Mouse (Mus musculus): ENCODE data around the gene Mpv17l2.

Gene Mpv17l2

GRCm38 (mm10) chr8:70750128-70750680 is 10.5 kb downstream of the Mpv17l2 start:
- DNase-seq (ENCODE audit: low read depth, low spot score): no peak

- no peak for DNase-seq (ENCODE audit: low read depth, low spot score)
These were observed 11.6 kb downstream of the Mpv17l2 start for GRCm38 (mm10) chr8:70749097-70749674.

- DNase-seq (ENCODE audit: low read depth, low spot score): no peak
These were observed 12.3 kb downstream of the Mpv17l2 start for GRCm38 (mm10) chr8:70748246-70749096.

- no peak for DNase-seq (ENCODE audit: low read depth, low spot score)
These were observed 13.4 kb downstream of the Mpv17l2 start for GRCm38 (mm10) chr8:70747211-70747890.

GRCm38 (mm10) chr8:70746676-70747075 is 14.1 kb downstream of the Mpv17l2 start:
- DNase-seq (ENCODE audit: low read depth, low spot score): no peak

- no peak for DNase-seq (ENCODE audit: low read depth, low spot score)
These were observed 15.0 kb downstream of the Mpv17l2 start for GRCm38 (mm10) chr8:70745691-70746220.

GRCm38 (mm10) chr8:70744806-70745205 is 15.9 kb downstream of the Mpv17l2 start:
- DNase-seq (ENCODE audit: low read depth, low spot score): no peak

- DNase-seq (ENCODE audit: low read depth, low spot score): no peak
These were observed 16.8 kb downstream of the Mpv17l2 start for GRCm38 (mm10) chr8:70743656-70744590.

- DNase-seq (ENCODE audit: low read depth, low spot score): no peak
These were observed 17.6 kb downstream of the Mpv17l2 start for GRCm38 (mm10) chr8:70742981-70743655.

- no peak for DNase-seq (ENCODE audit: low read depth, low spot score)
These were observed 18.6 kb downstream of the Mpv17l2 start for GRCm38 (mm10) chr8:70742176-70742575.

GRCm38 (mm10) chr8:70741661-70742060 is 19.1 kb downstream of the Mpv17l2 start:
- DNase-seq (ENCODE audit: low read depth, low spot score): no peak

- no peak for DNase-seq (ENCODE audit: low read depth, low spot score)
These were observed 22.5 kb downstream of the Mpv17l2 start for GRCm38 (mm10) chr8:70738211-70738610.

- no peak for DNase-seq (ENCODE audit: low read depth, low spot score)
These were observed 23.0 kb downstream of the Mpv17l2 start for GRCm38 (mm10) chr8:70737705-70738104.

GRCm38 (mm10) chr8:70730956-70731355 is 29.8 kb downstream of the Mpv17l2 start:
- DNase-seq (ENCODE audit: low read depth, low spot score): no peak

- no peak for DNase-seq (ENCODE audit: low read depth, low spot score)
These were observed 30.8 kb downstream of the Mpv17l2 start for GRCm38 (mm10) chr8:70729808-70730475.

- DNase-seq (ENCODE audit: low read depth, low spot score): no peak
These were observed 34.0 kb downstream of the Mpv17l2 start for GRCm38 (mm10) chr8:70726721-70727120.

GRCm38 (mm10) chr8:70725792-70726447 is 34.8 kb downstream of the Mpv17l2 start:
- DNase-seq (ENCODE audit: low read depth, low spot score): no peak

- no peak for DNase-seq (ENCODE audit: low read depth, low spot score)
These were observed 36.5 kb downstream of the Mpv17l2 start for GRCm38 (mm10) chr8:70724216-70724615.

All from retina, adult 2 months (tissue).